Mouse (Mus musculus) 416B (cell line): ENCODE measurements at regions not wholly inside any gene's neighbourhood (a gene's known extent, or its start where the extent isn't known, plus 50 kb on each side); places are given as distances from the start of the nearest gene placed in this dataset.
A peak's percentile ranks its signal among the peaks of the same experiment; 100 is the strongest.

ENCODE experiments used
- DNase-seq: peaks from one replicate; pipeline ENCODE4 v3.0.0; 2011; ENCODE audit warnings: low read depth

GRCm38 (mm10) chr6:147199955-147200354 is 64.0 kb downstream of the Pthlh start:
- DNase-seq, result no peak

GRCm38 (mm10) chr6:147199411-147199810 is 64.6 kb downstream of the Pthlh start:
- DNase-seq, result no peak

- DNase-seq, result no peak
Measured at GRCm38 (mm10) chr6:147196432-147196831, 67.6 kb downstream of the Pthlh start.

- DNase-seq, result peak; percentile 10
Measured at GRCm38 (mm10) chr6:147195277-147195676, 68.7 kb downstream of the Pthlh start.

GRCm38 (mm10) chr6:147187710-147188109 is 76.3 kb downstream of the Pthlh start:
- peak; percentile 14 for DNase-seq

- no peak for DNase-seq
Measured at GRCm38 (mm10) chr6:147178276-147178675, 85.7 kb downstream of the Pthlh start.

GRCm38 (mm10) chr6:147176176-147176575 is 85.0 kb downstream of the Klhl42 start:
- DNase-seq, result no peak
